Mouse (Mus musculus) lung, adult 2 months (tissue): ENCODE results near the gene Tmem259.

Experiments used
- CTCF ChIP-seq: fragments of 200-500 bp; IDR thresholded peaks from 2 replicates; pipeline ENCODE4 v1.5.1; 2011; ENCODE audit warnings: mild to moderate bottlenecking, low read length, control low read depth; ENCODE audit not compliant: insufficient read depth
- POLR2A ChIP-seq: fragments of 200-500 bp; IDR thresholded peaks from 2 replicates; pipeline ENCODE4 v1.6.1; 2011; ENCODE audit warnings: low read depth, mild to moderate bottlenecking, control low read depth, low read length, borderline replicate concordance; ENCODE audit errors: extremely low read depth

DNA sequence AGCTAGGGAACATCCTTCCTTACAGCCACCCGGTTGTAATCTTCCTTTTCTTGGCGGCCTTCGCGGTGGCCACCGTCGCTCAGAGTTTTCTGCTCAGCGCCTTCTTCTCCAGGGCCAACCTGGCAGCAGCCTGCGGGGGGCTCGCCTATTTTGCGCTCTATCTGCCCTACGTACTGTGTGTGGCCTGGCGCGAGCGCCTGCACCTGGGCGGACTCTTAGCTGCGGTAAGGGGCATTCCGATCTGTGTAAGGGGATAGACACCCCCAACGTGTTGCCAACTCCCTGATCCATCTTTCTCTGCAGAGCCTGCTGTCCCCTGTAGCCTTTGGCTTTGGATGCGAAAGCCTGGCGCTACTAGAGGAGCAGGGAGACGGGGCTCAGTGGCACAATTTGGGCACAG lies 18.7 kb upstream of the Tmem259 start:
- no peak for TF ChIP-seq CTCF
- no peak for TF ChIP-seq POLR2A
